Mouse (Mus musculus): ENCODE results near the gene Lat2. TPM values are rescaled to one million over a fixed set of nuclear protein-coding genes. Genes with fewer than 3 reads are reported as not detected.

Lat2 gene
- polyA plus RNA-seq, 2 experiments = 1.7 to 1.8 TPM

- no peak overlapping the region for H3K4me3 ChIP-seq (ENCODE audit: insufficient read depth in 1 of 2, low read depth in 2 of 2, low read length in 2 of 2)
- H3K4me1 ChIP-seq (replicated peaks; ENCODE audit: control insufficient read depth in 2 of 2, insufficient read depth in 2 of 2, low read length in 1 of 2) = no peaks in the 10 kb centered on the region
- 64% methylated on average over 4 of the region's 4 CpGs for WGBS (ENCODE audit: insufficient replicate concordance)
- no peak overlapping the region for H3K4me2 ChIP-seq (ENCODE audit: low read depth)
- no peaks in the 10 kb centered on the region for H3K9me3 ChIP-seq (ENCODE audit: control insufficient read depth, low read length)
- no peaks in the 10 kb centered on the region for H3K27me3 ChIP-seq (ENCODE audit: control insufficient read depth, insufficient read depth, low read length)
- peaks cover 64% of the 10 kb centered on the region for H3K36me3 ChIP-seq (replicated peaks; ENCODE audit: control insufficient read depth, insufficient read depth, low read depth)
- no peak overlapping the region for H3K27ac ChIP-seq
- TF ChIP-seq CTCF (IDR thresholded peaks at IDR 0.05; ENCODE audit: low read depth) = no peak
- TF ChIP-seq EP300 (IDR thresholded peaks at IDR 0.05; ENCODE audit: low read depth) = no peak
- ATAC-seq (ENCODE audit: insufficient read depth) (no peak), DNase-seq (ENCODE audit: low read depth in 3 of 3, low spot score in 3 of 3) (no peak)
- H3K9ac ChIP-seq (replicated peaks) = no peak overlapping the region
Observed at GRCm38 (mm10) chr5:134629508-134629907, 14.7 kb upstream of the Lat2 start.

DNA sequence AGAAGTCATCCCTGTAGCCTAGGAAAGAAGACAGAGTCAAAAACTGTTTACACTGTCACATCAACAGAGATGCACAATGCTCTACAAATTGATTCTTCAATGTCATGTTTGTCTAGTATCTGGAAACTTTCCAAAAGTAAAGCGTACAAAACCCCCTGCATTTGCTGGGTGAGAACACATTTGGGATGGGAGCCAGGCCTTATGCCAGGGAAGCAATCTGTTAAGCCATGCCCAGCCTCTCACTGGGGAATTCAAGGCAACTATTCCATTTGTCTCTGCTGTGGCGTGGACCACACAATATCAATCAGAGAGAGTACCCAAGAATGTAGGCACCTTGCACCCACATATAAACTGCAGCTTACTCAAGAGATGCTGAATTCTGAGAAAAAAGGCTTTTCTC, 7.2 kb upstream of the Lat2 start:
- DNase-seq (ENCODE audit: low read depth in 3 of 3, low spot score in 3 of 3) (no peak), ATAC-seq (ENCODE audit: insufficient read depth) (no peak)
- Histone ChIP-seq H3K9ac (replicated peaks) (no peak overlapping the region), H3K27me3 (ENCODE audit: control insufficient read depth, insufficient read depth, low read length) (no peaks in the 10 kb centered on the region), H3K4me3 (ENCODE audit: insufficient read depth in 1 of 2, low read depth in 2 of 2, low read length in 2 of 2) (no peak overlapping the region), H3K9me3 (ENCODE audit: control insufficient read depth, low read length) (no peaks in the 10 kb centered on the region), H3K4me2 (ENCODE audit: low read depth) (no peak overlapping the region), H3K36me3 (replicated peaks; ENCODE audit: control insufficient read depth, insufficient read depth, low read depth) (peaks cover 88% of the 10 kb centered on the region), H3K4me1 (replicated peaks; ENCODE audit: control insufficient read depth in 2 of 2, insufficient read depth in 2 of 2, low read length in 1 of 2) (no peaks in the 10 kb centered on the region), H3K27ac (no peak overlapping the region)
- TF ChIP-seq CTCF (IDR thresholded peaks at IDR 0.05; ENCODE audit: low read depth) (no peak), EP300 (IDR thresholded peaks at IDR 0.05; ENCODE audit: low read depth) (no peak)
- WGBS (ENCODE audit: insufficient replicate concordance) = 83% methylated on average over 2 of the region's 2 CpGs

- Histone ChIP-seq H3K27ac (no peak overlapping the region), H3K4me1 (replicated peaks; ENCODE audit: control insufficient read depth in 2 of 2, insufficient read depth in 2 of 2, low read length in 1 of 2) (no peaks in the 10 kb centered on the region), H3K36me3 (replicated peaks; ENCODE audit: control insufficient read depth, insufficient read depth, low read depth) (peaks cover 82% of the 10 kb centered on the region), H3K4me3 (ENCODE audit: insufficient read depth in 1 of 2, low read depth in 2 of 2, low read length in 2 of 2) (no peak overlapping the region), H3K9ac (replicated peaks) (no peak overlapping the region), H3K4me2 (ENCODE audit: low read depth) (no peak overlapping the region), H3K27me3 (ENCODE audit: control insufficient read depth, insufficient read depth, low read length) (no peaks in the 10 kb centered on the region), H3K9me3 (ENCODE audit: control insufficient read depth, low read length) (no peaks in the 10 kb centered on the region)
- TF ChIP-seq CTCF (IDR thresholded peaks at IDR 0.05; ENCODE audit: low read depth) = no peak
- no peak for TF ChIP-seq EP300 (IDR thresholded peaks at IDR 0.05; ENCODE audit: low read depth)
- WGBS (ENCODE audit: insufficient replicate concordance) = 84% methylated on average over 16 of the region's 16 CpGs
- DNase-seq (ENCODE audit: low read depth in 3 of 3, low spot score in 3 of 3) = no peak
- no peak for ATAC-seq (ENCODE audit: insufficient read depth)
Observed at GRCm38 (mm10) chr5:134621099-134621640, 6.3 kb upstream of the Lat2 start.

- H3K9ac ChIP-seq (replicated peaks) = no peak overlapping the region
- H3K4me1 ChIP-seq (replicated peaks; ENCODE audit: control insufficient read depth in 2 of 2, insufficient read depth in 2 of 2, low read length in 1 of 2) = no peaks in the 10 kb centered on the region
- peaks cover 76% of the 10 kb centered on the region for H3K36me3 ChIP-seq (replicated peaks; ENCODE audit: control insufficient read depth, insufficient read depth, low read depth)
- H3K9me3 ChIP-seq (ENCODE audit: control insufficient read depth, low read length) = no peaks in the 10 kb centered on the region
- no peaks in the 10 kb centered on the region for H3K27me3 ChIP-seq (ENCODE audit: control insufficient read depth, insufficient read depth, low read length)
- TF ChIP-seq CTCF (IDR thresholded peaks at IDR 0.05; ENCODE audit: low read depth) = no peak
- TF ChIP-seq EP300 (IDR thresholded peaks at IDR 0.05; ENCODE audit: low read depth) = no peak
- no peak overlapping the region for H3K27ac ChIP-seq
- H3K4me3 ChIP-seq (ENCODE audit: insufficient read depth in 1 of 2, low read depth in 2 of 2, low read length in 2 of 2) = no peak overlapping the region
- ATAC-seq (ENCODE audit: insufficient read depth) (no peak), DNase-seq (ENCODE audit: low read depth in 3 of 3, low spot score in 3 of 3) (no peak)
- no peak overlapping the region for H3K4me2 ChIP-seq (ENCODE audit: low read depth)
- 92% methylated on average over 9 of the region's 9 CpGs for WGBS (ENCODE audit: insufficient replicate concordance)
Observed at GRCm38 (mm10) chr5:134620457-134620856, 5.6 kb upstream of the Lat2 start.

- Histone ChIP-seq H3K27me3 (ENCODE audit: control insufficient read depth, insufficient read depth, low read length) (no peaks in the 10 kb centered on the region), H3K27ac (no peak overlapping the region), H3K4me1 (replicated peaks; ENCODE audit: control insufficient read depth in 2 of 2, insufficient read depth in 2 of 2, low read length in 1 of 2) (no peaks in the 10 kb centered on the region), H3K36me3 (replicated peaks; ENCODE audit: control insufficient read depth, insufficient read depth, low read depth) (peaks cover 42% of the 10 kb centered on the region), H3K9me3 (ENCODE audit: control insufficient read depth, low read length) (no peaks in the 10 kb centered on the region), H3K9ac (replicated peaks) (no peak overlapping the region), H3K4me3 (ENCODE audit: insufficient read depth in 1 of 2, low read depth in 2 of 2, low read length in 2 of 2) (no peak overlapping the region), H3K4me2 (ENCODE audit: low read depth) (no peak overlapping the region)
- TF ChIP-seq CTCF (IDR thresholded peaks at IDR 0.05; ENCODE audit: low read depth) = peak; percentile 98
- no peak for TF ChIP-seq EP300 (IDR thresholded peaks at IDR 0.05; ENCODE audit: low read depth)
- ATAC-seq (ENCODE audit: insufficient read depth) = peak; percentile 40; the same call in 1 of the 2 replicates
- 37% methylated on average over 3 of the region's 3 CpGs for WGBS (ENCODE audit: insufficient replicate concordance)
- peak in 1 of 3 experiments; percentile 32 for DNase-seq (ENCODE audit: low read depth in 3 of 3, low spot score in 3 of 3)
Observed at GRCm38 (mm10) chr5:134617071-134617470, 2.2 kb upstream of the Lat2 start.
